Mouse (Mus musculus) splenic B cell, adult 2 months (primary cell): ENCODE measurements around the gene Phf19.

Experiments used
- DNase-seq: peaks from one replicate; pipeline ENCODE4 v3.0.0-alpha.2; 2011; ENCODE audit warnings: low read depth, low spot score
- H3K27me3 ChIP-seq: 2 replicates; pipeline ENCODE4 v1.6.1; 2012; ENCODE audit warnings: mild to moderate bottlenecking, low read length, moderate library complexity, mixed read lengths; ENCODE audit not compliant: control insufficient read depth, poor library complexity, insufficient read depth, severe bottlenecking
- H3K36me3 ChIP-seq: 2 replicates; pipeline ENCODE4 v1.6.1; 2012; ENCODE audit warnings: mild to moderate bottlenecking, low read length, moderate library complexity, mixed read lengths; ENCODE audit not compliant: control insufficient read depth, poor library complexity, insufficient read depth, severe bottlenecking

The Phf19 gene

GRCm38 (mm10) chr2:34913218-34914068 lies at the start of gene Phf19:
Gene Phf19 (minus strand): TSS chr2:34914026.
- Histone ChIP-seq H3K27me3 (no peaks in the 10 kb centered on the region), H3K36me3 (no peaks in the 10 kb centered on the region)
- peak; percentile 64 for DNase-seq

DNA sequence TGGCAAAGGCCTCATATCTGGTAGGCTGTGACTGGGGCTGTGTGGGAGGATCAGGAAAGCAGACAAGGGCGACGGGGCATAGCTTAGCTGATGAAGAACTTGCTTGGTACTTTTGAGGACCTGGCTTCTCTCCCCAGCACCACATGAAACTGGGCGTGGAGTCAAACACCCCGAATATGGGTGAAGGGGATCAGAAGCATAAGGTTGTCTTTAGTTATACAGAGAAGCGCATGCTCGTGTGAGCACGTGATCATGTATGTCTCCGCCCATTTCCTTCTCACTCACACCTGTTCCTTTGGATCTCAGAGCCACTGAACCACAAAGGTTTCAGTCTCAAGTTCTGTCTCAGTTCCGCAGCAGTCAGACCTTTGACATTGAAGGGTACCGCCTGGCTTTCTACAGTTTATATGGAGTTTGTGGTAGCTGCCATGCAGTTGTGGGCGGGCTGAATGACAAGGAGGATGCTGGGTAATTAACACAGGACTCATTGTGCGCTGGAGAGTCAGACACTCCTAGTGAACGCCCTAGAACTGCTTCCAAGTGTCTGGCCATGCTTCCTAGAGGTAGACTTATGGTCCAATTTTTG lies 49.6 kb upstream of the Phf19 start:
- peak; percentile 98 for DNase-seq

GRCm38 (mm10) chr2:34962893-34963292 lies 49.1 kb upstream of the Phf19 start:
- peak; percentile 90 for DNase-seq
- H3K27me3 ChIP-seq: no peaks in the 10 kb centered on the region
- H3K36me3 ChIP-seq: no peaks in the 10 kb centered on the region; the same call in 1 of the 2 replicates

More for the DNA sequence above, 49.6 kb upstream of the Phf19 start:
- Histone ChIP-seq H3K36me3 (no peaks in the 10 kb centered on the region; the same call in 1 of the 2 replicates), H3K27me3 (no peaks in the 10 kb centered on the region)

DNA sequence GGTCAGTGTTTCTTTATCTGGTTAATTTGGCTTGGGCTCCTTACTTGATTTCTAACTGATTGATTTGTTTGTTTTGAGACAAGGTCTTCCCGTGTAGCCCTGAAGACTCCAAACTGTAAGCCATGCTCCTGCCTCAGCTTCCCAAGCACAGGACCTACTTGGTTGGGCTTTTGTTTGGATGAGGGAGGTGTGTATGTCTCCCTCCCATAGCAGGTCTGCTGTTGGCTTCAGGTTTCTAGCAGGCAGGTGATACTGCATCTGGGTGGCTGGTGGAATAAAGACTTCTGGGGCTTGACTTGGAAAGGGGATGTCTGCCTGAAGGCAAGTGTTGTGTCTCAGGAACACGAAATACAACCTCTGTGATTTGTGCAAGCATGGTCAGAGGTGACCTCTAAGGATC lies 48.4 kb upstream of the Phf19 start:
- no peaks in the 10 kb centered on the region for H3K27me3 ChIP-seq
- DNase-seq: peak; percentile 40
- no peaks in the 10 kb centered on the region; the same call in none of the 2 replicates for H3K36me3 ChIP-seq

DNA sequence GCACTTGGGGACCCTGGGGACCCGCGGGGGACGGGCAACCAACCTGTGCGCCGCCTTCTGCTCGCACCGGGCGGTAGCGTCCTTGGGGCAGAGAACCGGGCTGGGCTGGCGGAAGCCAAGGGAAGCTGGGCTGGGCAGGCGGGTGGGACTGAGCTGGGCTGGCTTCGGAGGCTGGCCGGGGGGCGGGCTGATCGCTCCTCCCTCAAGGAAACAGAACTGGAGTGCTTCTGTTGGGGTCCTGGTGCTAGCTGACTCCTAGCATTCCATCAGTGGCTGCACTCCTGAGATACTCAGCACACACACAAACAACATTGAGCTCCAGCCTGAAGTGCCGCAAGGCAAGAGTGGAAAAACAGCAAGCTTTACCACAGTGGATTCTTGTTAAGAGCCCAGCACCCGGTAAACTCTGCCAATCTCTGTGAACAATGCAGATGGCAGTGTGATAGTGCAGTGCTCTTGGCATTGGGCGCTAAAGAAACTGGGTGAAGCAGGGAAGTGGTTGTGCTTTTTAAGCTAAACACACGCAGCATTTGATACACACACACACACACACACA lies 47.7 kb upstream of the Phf19 start, which contains the start of gene Traf1:
Gene Traf1 (minus strand): TSS at position 292 of the 556 bp plus-strand sequence.
- no peaks in the 10 kb centered on the region for H3K27me3 ChIP-seq
- no peaks in the 10 kb centered on the region; the same call in none of the 2 replicates for H3K36me3 ChIP-seq
- peak; percentile 73 for DNase-seq

DNA sequence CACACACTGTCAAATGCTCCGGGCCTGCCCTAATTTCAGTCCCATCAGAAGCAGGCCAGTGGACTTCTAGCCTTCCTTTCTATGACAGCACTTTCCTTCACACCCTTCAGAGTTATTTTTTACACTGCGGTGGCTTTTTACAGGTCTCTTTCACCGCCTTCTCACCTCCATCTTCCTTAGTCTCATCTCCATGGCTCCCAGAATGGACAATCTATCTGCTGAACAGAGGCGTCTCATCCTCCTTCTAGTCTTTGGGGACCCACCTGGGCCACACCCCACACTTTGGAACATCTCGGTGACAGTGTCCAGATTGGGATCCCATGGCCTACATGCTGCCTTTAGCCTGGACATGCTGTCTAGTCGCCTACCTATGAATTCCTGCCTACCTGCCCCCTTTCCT lies 47.1 kb upstream of the Phf19 start:
- H3K27me3 ChIP-seq: no peaks in the 10 kb centered on the region
- H3K36me3 ChIP-seq: no peaks in the 10 kb centered on the region; the same call in none of the 2 replicates
- DNase-seq: no peak

- Histone ChIP-seq H3K27me3 (no peaks in the 10 kb centered on the region), H3K36me3 (no peaks in the 10 kb centered on the region; the same call in none of the 2 replicates)
- DNase-seq: no peak
Measured at GRCm38 (mm10) chr2:34960466-34960865, 46.6 kb upstream of the Phf19 start.

DNA sequence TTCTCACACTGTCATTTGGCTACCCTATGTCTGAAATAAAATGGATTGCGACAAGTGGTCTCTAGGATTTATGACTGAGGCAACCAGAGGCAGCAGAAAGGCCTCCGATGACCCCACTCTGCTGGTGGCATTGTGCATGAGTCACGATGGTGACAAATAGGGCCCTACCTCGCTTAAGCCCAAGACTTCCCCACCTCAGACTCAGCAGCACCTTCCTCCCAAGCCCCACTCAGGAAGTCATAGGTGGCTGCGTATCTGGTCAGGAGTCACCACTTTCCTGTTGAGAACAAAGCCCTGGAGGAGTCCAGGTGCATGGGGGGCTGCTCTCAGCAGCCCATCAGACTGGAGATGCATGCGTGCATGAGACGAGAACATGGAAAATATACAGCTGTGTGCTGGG lies 44.8 kb upstream of the Phf19 start:
- no peaks in the 10 kb centered on the region for H3K27me3 ChIP-seq
- no peaks in the 10 kb centered on the region; the same call in none of the 2 replicates for H3K36me3 ChIP-seq
- DNase-seq: peak; percentile 45

DNA sequence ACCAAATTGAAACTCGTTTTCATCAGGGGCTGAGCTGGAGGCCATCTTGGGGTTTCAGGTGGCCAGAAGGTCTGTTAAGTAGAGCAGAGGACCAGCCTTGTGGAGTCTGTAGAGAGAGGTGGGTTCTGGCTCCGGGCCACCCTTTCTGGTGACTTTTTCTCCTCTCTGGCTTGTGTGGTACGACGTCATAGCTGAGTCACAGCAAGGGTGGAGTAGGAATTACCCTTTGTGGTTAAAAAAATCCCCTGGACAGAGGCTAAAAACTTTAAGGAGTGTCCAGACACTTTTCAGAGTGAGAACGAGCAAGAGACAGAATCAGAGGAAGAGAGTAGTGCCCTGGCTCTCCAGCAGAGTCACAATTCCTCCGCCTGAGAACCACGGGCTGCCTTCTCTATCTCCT lies 44.2 kb upstream of the Phf19 start:
- peak; percentile 80 for DNase-seq
- no peaks in the 10 kb centered on the region; the same call in none of the 2 replicates for H3K36me3 ChIP-seq
- H3K27me3 ChIP-seq: no peaks in the 10 kb centered on the region

DNA sequence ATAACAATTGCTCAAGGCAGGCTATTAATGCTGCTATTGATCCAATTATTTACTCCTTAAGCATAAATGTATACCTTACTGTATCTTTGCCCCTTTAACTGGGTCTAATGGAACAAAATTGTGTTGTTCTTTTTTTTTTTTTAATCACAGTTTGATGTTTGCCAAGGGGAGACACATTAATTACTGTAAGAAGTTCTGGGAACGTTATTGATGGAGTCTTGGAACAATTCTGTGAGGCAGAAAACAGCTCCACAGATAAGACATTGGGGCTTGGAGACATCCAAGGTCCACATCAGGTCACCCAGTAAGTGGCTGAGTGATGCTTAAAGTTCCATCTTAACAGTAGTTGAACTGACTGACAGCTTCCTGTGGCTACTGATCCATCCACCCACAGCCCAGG lies 43.6 kb upstream of the Phf19 start:
- Histone ChIP-seq H3K36me3 (no peaks in the 10 kb centered on the region; the same call in none of the 2 replicates), H3K27me3 (no peaks in the 10 kb centered on the region)
- DNase-seq: no peak

- no peaks in the 10 kb centered on the region for H3K27me3 ChIP-seq
- peaks cover 2% of the 10 kb centered on the region for H3K36me3 ChIP-seq
- no peak for DNase-seq
Measured at GRCm38 (mm10) chr2:34956941-34957340, 43.1 kb upstream of the Phf19 start.

GRCm38 (mm10) chr2:34954344-34954743 lies 40.5 kb upstream of the Phf19 start:
- no peaks in the 10 kb centered on the region for H3K27me3 ChIP-seq
- no peak for DNase-seq
- peaks cover 2% of the 10 kb centered on the region for H3K36me3 ChIP-seq

DNA sequence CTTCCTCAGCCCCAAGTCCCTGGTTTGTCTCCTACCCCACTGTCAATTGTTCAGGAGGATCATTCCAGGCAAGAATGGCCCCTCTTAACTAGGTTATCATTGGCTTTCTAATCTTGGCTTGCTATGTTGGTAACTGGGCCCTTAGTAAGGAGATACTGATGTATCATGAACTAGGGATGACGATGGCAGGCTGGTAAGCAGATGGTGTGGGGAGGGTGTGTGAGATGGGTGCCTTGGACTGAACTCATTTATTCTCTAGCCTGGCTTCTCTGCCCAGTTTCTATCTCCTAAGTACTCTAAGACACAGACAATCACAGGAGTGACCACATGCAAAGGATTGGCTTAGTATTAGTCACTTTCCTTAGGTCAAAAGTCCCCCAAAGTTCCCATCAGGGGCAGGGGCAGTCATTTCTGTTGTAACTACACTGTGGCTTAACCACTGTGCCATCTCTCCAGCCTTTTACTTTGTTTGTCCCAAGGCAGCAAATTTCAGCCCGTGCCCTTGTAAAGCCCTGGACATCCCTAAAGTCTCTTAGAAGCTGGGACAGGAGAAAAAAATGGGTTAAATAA lies 39.8 kb upstream of the Phf19 start:
- DNase-seq: no peak
- Histone ChIP-seq H3K36me3 (peaks cover 2% of the 10 kb centered on the region; the same call in 1 of the 2 replicates), H3K27me3 (no peaks in the 10 kb centered on the region)

GRCm38 (mm10) chr2:34953018-34953417 lies 39.2 kb upstream of the Phf19 start:
- Histone ChIP-seq H3K27me3 (no peaks in the 10 kb centered on the region), H3K36me3 (peaks cover 2% of the 10 kb centered on the region; the same call in 1 of the 2 replicates)
- DNase-seq: peak; percentile 39
